Mouse (Mus musculus) myocyte (in vitro differentiated cells): Measurements from ENCODE around the gene Icam2.

ENCODE experiments used
- MYOD1 ChIP-seq, 3 experiments: IDR thresholded peaks; one replicate each; pipeline ENCODE4 v1.6.1; 2011; ENCODE audit warnings: control low read depth in 2 of 3, low read depth in 2 of 3, mild to moderate bottlenecking in 2 of 3, moderate library complexity in 1 of 3; ENCODE audit not compliant: insufficient read length in 2 of 3, control insufficient read depth in 1 of 3
- POLR2A ChIP-seq: IDR thresholded peaks from one replicate; pipeline ENCODE4 v1.6.1; 2011; ENCODE audit warnings: low read depth, mild to moderate bottlenecking, control low read depth, moderate library complexity; ENCODE audit not compliant: insufficient read length
- POLR2AphosphoS2 ChIP-seq: IDR thresholded peaks from one replicate; pipeline ENCODE4 v1.6.1; 2011; ENCODE audit warnings: low read depth, control low read depth; ENCODE audit not compliant: insufficient read length
- SRF ChIP-seq: IDR thresholded peaks from one replicate; pipeline ENCODE4 v1.6.1; 2011; ENCODE audit warnings: low read depth; ENCODE audit not compliant: control insufficient read depth, insufficient read length
- USF1 ChIP-seq: IDR thresholded peaks from one replicate; pipeline ENCODE4 v1.6.1; 2011; ENCODE audit warnings: low read depth, mild to moderate bottlenecking, control low read depth, moderate library complexity

GRCm38 (mm10) chr11:106329128-106329527, 58.7 kb downstream of the Icam2 start:
- TF ChIP-seq POLR2A (no peak), USF1 (no peak), POLR2AphosphoS2 (no peak), MYOD1 (IDR thresholded peaks at IDR 0.05; ENCODE audit: control insufficient read depth in 1 of 3, insufficient read length in 2 of 3, low read depth in 2 of 3) (no peak), SRF (no peak)
